Mouse (Mus musculus) testis, adult 2 months (tissue): ENCODE data around the gene Zcchc24.

Experiments
- CTCF ChIP-seq: fragments of 200-500 bp; IDR thresholded peaks from 2 replicates; pipeline ENCODE4 v1.5.1; 2012; ENCODE audit warnings: low read depth, mild to moderate bottlenecking, inconsistent platforms, low read length, moderate library complexity; ENCODE audit not compliant: control insufficient read depth, insufficient read depth, insufficient replicate concordance
- POLR2A ChIP-seq: fragments of 200-500 bp; IDR thresholded peaks from 2 replicates; pipeline ENCODE4 v1.6.1; 2012; ENCODE audit warnings: low read depth, mild to moderate bottlenecking, inconsistent platforms, low read length, moderate library complexity; ENCODE audit not compliant: control insufficient read depth

- TF ChIP-seq POLR2A: no peak
- no peak for TF ChIP-seq CTCF
These were observed 7.5 kb upstream of the Zcchc24 start for GRCm38 (mm10) chr14:25776294-25776693.
